Mouse (Mus musculus): ENCODE data around the gene Pold4.

The Pold4 gene

GRCm38 (mm10) chr19:4279487-4279886 lies 47.8 kb downstream of the Pold4 start:
- DNase-seq (ENCODE audit: low read depth): no peak

GRCm38 (mm10) chr19:4280425-4280824 lies 48.7 kb downstream of the Pold4 start:
- DNase-seq (ENCODE audit: low read depth): no peak

- peak; percentile 63 for DNase-seq (ENCODE audit: low read depth)
Measured at GRCm38 (mm10) chr19:4282898-4283553, 51.3 kb downstream of the Pold4 start, which contains the start of gene Ankrd13d. TSS of gene Ankrd13d (minus strand) at chr19:4283137.
